Mouse (Mus musculus) frontal cortex, postnatal 10 days (tissue): Measurements from ENCODE around the gene Wipi1.
"Not testable (repeated sequence)": the region's sequence is repeated elsewhere in the genome, so short reads cannot be mapped to it uniquely, and the experiment has no call there.

Source experiments
- DNase-seq, 2 experiments: peaks; one replicate each; pipeline ENCODE4 v3.0.0; 2022; ENCODE audit warnings: low spot score in 2 of 2, mixed read lengths in 1 of 2

Gene Wipi1

GRCm38 (mm10) chr11:109620356-109620755 is 8.6 kb upstream of the Wipi1 start:
- DNase-seq: no peak

- DNase-seq: not testable (repeated sequence)
These were observed 7.3 kb upstream of the Wipi1 start for GRCm38 (mm10) chr11:109619055-109619454.

DNA sequence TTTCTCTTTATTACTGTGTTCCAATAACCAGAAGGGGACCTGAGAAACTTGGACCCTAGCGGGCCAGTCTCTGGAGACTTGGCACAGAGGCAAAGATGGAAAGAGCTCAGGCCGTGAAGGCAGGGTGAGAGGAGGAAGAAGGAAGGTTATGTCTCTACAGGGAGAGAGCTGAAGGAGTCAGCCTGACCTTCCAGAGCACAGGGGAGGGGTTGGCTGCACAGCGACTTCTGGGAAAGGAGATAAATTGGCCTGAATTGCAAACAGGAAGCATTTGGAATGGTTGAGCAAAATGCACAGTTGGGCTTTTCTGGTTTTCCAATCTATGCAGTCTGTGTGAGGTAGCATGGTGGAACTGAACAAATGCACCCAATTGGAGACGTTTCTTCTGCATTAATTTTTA is 5.0 kb upstream of the Wipi1 start:
- no peak for DNase-seq

GRCm38 (mm10) chr11:109616352-109616751 is 4.6 kb upstream of the Wipi1 start:
- no peak for DNase-seq

- DNase-seq: no peak
These were observed 3.5 kb upstream of the Wipi1 start for GRCm38 (mm10) chr11:109615286-109615685.

- no peak for DNase-seq
These were observed 1.2 kb upstream of the Wipi1 start for GRCm38 (mm10) chr11:109612871-109613529.

DNA sequence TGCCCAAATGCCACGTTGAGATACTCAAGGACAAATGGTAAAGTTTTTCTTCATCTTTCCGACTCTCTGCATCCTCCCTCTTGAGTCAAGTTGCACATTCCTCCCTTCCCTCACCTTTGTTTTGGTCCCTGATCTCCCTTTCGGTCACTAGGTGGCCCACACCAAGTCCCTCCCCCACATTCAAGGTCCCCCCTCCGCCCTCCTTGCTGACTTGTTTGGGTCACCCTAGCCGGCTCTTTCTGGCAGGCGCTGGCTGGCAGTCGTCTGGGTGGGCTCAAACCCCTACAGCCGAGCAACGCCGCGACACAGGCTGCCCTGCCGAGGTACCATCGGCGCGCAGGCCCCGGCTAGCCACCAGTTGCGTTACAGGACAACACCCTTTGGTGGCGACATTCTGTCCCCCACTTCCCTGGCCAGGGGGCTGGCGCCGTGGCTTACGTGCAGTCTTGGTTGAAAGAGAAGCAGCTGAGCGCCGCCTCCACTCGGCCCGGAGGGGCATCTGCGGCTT is 918 bp downstream of the Wipi1 start:
- DNase-seq: no peak

- peak in 1 of 2 experiments; percentile 29 for DNase-seq
These were observed 1.5 kb downstream of the Wipi1 start for GRCm38 (mm10) chr11:109610046-109610794.

DNA sequence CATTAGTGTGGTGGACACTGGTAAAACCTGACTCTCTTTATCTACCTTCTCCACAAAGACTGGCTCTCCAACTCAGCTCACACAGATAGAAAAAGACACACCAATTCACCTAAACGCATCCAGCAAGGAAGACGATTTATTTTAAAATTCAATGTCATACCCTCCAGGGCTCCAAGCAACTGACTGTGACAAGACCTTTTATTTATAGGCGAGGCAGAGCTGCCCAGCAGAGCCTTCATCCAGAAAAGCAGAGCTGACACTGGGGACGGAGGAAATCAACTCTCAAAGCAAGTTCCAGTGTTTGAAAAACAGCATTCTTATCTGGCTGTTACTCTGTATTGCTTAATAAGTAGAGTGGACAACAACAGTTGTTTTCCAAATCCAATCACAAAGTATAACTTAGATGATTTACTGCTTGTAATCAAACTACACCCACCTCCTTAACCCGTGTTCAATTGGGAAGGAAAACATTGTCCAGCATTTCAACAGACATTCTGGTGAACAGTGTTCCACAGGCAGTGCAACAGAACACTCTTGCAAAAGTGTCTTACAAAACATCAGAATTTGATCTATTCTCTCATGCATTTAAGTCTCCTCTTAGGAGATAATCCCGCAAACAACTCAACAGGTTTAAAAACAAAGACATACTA is 2.7 kb downstream of the Wipi1 start:
- no peak for DNase-seq

- no peak for DNase-seq
These were observed 4.2 kb downstream of the Wipi1 start for GRCm38 (mm10) chr11:109607600-109607999.

- no peak for DNase-seq
These were observed 12.8 kb downstream of the Wipi1 start for GRCm38 (mm10) chr11:109598778-109599570.

DNA sequence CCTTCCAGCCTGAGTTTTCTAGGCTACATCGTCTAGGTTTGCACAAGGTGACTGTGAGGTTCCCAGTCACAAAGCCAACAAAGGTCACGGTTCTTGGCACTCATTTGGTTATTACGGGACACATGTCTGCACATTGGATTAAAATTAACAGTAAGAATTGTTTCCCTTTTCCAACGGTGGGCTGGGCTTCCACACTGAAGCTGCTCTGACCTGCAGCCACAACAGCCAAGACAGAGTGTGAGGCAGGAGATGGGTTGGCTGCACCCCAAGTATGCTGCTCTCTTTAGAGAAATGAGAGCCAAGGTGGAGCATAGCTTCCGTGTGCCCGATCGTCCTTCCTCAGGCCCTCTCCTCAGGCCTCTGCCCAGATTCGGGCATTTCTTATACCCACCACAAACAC is 17.0 kb downstream of the Wipi1 start:
- DNase-seq: no peak

DNA sequence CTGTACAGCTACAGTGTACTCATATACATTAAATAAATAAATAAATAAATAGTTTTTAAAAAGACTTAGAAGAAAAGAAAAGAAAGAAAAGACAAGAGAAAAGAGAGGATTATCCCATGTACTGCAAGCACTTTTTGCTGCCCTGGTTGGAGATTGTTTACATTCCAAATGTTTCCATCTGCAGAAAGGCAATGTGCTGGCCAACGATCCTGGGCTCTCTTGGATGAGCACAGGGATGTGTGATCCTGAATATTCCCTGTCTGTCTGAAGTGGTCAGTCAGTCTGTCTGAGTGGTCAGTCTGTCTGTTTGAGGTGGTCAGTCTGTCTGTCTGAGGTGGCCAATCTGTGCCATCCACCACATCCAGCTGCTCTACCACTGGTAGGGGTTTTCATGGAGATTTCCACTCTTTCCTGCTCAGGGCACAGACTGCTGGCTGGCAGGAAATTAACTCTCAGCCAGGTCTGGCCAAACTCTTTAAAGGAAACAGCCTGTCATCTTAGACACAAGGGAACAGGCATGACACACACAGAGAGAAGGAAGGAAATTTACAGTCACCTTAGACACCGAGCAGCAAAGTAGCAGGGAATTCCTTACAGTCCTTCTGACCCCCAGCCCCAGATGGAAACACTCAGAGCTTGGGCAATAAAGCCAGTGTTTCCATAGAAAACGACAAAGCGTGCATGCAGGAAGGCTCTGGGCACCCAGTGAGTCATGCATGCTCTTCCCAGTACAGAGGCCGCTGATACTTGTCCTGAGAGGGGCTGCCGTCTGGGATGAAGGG is 18.4 kb downstream of the Wipi1 start:
- no peak for DNase-seq

- no peak for DNase-seq
These were observed 20.3 kb downstream of the Wipi1 start for GRCm38 (mm10) chr11:109591511-109591910.

- no peak for DNase-seq
These were observed 21.8 kb downstream of the Wipi1 start for GRCm38 (mm10) chr11:109590012-109590411.

GRCm38 (mm10) chr11:109587638-109588374 is 24.0 kb downstream of the Wipi1 start:
- DNase-seq: no peak

- DNase-seq: no peak
These were observed 24.7 kb downstream of the Wipi1 start for GRCm38 (mm10) chr11:109587019-109587418.

- DNase-seq: no peak
These were observed 25.3 kb downstream of the Wipi1 start for GRCm38 (mm10) chr11:109586424-109586823.

GRCm38 (mm10) chr11:109584843-109585713 is 26.7 kb downstream of the Wipi1 start:
- peak; percentile 64 to 78 for DNase-seq
